Mouse (Mus musculus) embryo, embryonic 11.5 days (tissue): ENCODE results near the gene Cbl.

ENCODE experiments used
- DNase-seq: peaks from one replicate; pipeline ENCODE4 v3.0.0-alpha.2; 2012; ENCODE audit warnings: low read depth, low spot score

The Cbl gene

DNA sequence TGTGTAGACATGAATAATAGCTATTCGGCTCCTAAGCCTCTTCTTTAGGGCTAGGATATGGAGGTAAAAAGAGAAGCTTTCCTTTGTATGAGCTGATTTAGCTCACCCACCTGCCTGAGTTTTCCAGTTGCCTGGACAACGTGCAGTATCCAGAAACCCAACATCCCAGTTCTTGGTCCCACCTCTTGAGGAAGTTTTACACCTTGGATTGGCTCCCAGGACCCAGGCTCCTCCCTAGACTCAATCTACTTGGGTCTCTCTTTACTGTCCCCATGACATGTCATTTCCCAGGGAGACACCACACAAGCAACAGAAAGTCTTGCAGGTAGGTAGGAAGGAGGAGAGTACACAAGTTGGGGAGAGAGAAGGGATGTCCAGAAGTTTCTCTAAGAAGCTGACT, 6.5 kb upstream of the Cbl start, which contains the start of gene Ccdc153:
Gene Ccdc153 (plus strand): TSS at position 278 of the 400 bp plus-strand sequence.
- no peak for DNase-seq

DNA sequence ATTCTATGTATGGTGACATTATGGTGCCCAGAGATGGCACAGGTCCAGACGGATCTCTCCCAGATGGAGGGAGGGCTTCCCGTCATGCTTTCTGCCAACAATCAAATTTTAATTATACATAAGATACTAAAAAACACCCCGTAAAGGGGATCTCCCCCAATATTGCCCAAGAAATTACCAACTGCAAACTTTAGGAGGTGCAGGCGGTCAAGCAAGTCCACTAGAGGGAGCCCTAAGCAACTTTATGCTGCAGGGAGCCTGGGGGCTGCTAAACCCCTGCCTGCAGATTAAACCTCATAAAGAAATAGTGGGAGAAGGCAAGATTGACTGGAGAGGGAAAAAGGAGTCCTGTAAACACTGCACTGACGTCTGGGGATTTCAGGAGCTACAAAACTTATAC, 5.6 kb upstream of the Cbl start:
- DNase-seq: peak; percentile 51

GRCm38 (mm10) chr9:44238501-44239190, 4.8 kb upstream of the Cbl start:
- DNase-seq: no peak

DNA sequence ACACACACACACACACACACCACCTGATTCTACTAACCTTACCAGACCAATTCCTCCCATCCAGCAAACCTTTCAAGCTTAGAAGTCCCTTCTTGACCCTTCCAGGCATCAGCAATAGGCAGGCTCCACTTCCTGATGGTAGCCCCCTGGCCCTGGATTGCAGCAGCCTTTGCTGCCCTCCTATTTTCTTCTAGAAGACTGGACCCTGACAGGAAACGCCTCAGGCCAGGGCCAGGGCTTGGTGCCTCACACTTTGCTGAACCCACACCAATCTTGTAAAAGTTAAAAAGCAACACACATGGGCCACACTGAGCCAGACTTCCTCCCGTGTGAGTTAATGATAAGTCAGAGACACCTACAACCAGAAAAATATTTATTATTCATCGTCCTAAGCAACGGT, 3.3 kb upstream of the Cbl start:
- DNase-seq: no peak

DNA sequence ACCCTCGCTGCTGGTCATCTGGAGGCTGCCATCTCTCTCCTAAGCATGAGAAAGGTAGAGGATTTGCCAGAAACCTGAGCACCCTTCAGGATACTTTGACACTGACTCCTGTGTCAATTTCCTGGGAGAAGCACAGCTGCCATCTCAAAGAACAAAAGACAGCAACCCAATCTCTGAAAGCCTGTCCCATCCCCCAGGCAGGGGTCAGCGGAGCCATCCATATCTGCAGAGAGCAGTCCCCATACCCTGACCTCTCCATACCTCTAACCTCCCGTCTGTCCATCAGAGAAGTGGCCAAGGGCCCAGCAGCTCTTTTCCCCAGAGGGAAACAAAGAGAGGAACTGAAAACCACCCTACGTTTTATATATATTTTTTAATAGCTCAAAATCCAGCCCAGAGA, 2.8 kb upstream of the Cbl start:
- no peak for DNase-seq

DNA sequence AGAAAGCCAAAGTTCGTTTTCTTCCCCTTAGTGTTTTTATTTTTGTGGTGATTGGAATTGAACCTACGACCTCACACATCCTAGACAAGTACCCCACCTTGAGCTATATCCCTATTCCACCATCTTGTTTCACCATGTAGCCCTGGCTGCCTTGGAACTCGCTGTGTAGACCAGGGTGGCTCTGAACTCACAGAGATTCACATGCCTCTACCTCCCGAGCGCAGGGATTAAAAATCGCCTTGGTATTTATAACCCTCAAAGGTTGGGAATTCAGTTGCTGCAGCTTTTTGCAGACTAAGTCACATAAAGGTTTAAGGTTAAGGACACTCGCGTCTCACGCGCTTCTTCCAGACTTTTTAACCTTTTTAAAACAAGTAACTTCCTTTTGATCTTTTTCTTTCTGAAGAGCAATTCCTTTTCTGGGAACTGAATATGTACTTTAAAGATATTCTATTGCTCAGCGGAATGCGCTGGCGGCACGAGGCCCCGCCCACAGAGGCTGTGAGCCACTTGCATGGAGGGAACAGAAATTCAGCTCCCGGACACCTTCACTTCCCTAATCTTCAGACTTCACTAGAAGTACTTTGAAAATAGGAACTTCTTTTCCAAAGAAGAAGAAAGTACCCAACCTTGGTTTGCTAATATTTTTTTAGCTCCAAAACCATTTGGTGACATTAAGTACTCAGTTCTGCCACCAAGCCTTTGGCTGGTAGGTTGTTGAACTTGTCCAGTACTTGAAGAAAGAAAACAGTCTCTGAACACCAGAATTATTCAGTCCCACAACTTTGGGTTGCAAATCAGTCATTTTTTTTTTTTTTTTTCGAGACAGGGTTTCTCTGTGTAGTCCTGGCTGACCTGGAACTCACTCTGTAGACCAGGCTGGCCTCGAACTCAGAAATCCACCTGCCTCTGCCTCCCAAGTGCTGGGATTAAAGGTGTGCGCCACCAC, 904 bp upstream of the Cbl start:
- peak; percentile 23 for DNase-seq

DNA sequence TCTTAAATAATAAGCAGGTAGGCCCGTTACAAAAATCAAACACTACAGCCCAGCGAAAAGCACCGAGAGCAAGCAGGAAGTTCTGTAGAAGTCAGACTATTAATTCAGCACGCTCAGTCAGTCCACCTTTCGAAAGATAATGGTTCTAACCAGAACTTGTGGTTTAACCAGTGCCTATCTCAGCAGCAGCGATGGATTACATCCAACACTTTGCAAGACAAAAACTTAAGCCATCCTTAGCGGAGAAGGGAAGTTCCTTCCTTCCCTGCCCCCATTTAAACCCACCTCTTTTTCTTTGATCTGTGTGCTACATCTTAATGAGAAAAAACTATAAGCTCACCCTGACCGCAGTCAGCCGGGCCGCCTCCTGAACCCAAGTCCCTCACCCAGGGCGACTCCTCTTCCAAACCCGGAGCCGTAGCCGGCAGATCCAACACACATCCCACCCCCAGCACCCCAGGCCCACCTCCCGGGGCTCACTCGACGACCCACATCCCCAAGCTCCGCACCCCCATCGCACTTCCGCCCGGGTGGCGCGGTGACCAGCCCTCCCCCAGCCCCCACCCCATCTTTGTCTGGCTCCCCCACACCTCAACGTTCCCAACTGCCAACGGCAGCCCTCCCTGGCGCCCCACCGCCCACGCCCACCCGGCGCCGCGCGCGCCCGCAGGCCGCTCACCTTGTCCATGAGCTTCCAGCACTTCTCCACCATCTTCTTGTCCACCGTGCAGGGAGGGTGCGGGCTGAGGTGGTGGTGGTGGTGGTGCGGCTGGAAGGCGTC, 638 bp downstream of the Cbl start:
- no peak for DNase-seq

DNA sequence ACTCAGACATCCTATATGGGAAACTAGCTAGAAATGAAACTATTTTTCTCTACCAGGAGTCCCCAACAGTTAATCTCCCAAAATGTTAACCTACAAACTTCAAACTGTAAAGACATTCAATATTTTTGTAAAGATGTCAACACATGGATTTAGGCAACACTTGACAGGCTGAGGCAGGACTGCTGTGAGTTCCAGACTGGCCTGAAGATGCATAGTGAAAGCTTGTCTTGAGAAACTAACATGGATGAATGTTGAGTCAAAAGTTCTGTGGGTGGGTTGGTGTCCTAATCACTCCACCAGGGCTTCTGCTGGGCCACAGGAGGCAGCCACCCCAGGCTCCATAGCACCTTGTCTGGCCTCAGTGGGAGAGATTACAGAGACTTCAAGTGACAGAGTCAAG, 2.2 kb downstream of the Cbl start:
- no peak for DNase-seq

- DNase-seq: no peak
These were observed 7.9 kb downstream of the Cbl start for GRCm38 (mm10) chr9:44225993-44226392.

DNA sequence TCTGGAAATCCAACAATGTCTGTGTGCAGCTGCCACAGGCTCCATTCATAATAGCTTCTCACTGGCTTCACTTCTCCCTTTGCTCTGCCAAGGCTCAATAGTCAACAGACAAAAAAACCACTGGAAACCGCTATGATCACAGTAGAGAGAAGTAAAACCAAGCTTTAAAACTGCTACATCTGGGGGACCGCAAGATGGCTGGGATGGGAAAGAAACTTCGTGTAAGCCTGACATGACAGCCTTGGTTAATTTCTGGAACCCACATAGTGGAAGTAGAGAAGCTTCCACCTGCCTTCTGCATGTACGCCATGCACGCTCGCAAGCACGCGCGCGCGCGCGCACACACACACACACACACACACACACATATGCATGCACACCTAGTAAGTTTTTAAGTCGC, 20.3 kb downstream of the Cbl start:
- DNase-seq: no peak

DNA sequence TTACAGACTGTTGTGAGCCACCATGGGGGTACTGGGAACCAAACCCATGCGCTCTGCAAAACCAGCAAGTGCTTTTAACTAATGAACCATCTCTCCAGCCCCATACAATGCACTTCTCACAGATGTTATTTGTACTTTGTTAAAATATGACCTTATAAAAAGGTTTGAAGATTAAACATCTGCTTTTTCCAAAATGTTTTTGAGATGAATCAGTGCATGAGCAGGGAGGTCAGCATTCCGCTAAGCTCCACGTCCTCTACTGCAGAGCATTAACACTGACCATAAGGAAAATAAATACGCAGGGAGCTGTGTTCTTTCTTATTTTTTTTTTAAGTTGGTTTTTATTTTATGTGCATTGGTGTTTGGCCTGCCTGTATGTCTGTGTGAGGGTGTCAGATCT, 21.4 kb downstream of the Cbl start:
- DNase-seq: no peak

DNA sequence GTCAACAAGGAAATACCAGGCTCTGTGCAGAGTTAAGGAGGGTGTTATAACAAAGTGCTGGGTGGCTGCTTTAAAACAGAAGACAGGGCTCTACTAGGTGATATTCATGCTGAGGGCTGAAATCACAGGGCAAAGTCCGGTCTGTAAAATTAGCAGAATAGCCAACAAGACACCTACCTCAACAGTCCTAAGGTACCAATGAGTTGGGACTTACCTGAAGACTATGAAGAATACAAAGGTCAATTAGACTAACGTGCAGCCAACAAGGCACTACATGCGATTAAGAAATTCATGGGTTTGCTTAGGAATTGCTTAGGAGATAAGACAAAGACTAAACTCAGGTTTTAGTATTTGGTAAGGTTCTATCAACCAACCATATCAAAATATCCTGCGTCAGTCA, 24.4 kb downstream of the Cbl start:
- DNase-seq: no peak

DNA sequence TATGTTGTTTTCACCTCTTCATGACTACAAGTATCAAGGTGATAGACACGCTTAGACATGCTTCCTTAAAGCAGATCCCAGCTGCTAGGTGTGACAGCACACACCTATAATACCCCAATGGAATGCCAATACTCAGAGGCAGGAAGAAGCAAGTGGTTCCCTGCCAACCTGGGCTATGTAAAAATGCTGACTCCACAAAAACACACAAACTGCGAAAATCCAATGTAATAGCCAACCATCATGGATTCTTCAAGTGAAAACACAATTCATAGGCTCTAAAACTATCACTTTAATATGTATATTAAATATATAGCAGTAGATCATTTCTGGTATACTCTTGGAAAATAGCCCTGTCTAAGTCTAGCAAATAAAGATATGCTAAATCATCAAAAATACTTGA, 26.0 kb downstream of the Cbl start:
- no peak for DNase-seq

- no peak for DNase-seq
These were observed 33.4 kb downstream of the Cbl start for GRCm38 (mm10) chr9:44200458-44200857.

DNA sequence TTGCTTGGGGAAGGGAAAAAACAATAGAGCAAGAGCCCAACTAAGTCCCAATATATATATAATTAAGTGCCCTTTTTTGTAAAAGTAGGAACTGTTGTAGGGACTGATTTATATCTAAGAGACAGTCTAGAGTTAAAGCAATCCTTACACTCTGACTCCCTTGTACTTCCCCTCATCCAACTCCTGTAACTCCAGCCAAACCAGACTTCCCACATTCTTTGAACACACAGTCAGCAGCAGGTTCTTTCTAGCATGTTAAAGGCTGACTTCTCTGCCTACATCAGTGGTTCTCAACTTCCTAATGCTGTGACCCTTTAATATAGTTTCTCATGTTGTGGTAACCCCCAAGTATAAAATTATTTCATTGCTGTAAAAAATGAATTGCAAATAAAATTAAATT, 34.3 kb downstream of the Cbl start:
- no peak for DNase-seq

DNA sequence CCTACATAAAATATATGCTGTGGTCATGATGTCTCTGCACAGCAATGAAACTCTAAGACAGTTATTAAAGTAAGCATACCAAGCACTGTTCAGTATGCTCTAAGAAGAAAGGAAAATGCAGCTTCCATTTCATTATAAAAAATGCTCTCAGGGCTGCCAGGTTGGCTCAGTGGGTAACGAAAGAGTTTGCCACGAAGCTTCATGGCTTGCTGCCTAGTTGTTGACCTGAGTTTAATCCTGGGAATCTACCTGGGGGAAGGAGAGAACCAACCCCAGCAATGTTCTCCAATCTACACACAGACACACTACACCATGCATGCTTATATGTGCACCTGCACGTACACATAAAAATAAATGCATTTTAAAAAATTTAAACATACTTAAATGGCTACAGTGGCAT, 34.7 kb downstream of the Cbl start:
- no peak for DNase-seq

- no peak for DNase-seq
These were observed 37.5 kb downstream of the Cbl start for GRCm38 (mm10) chr9:44196354-44196753.

- DNase-seq: no peak
These were observed 39.8 kb downstream of the Cbl start for GRCm38 (mm10) chr9:44194000-44194399.

- no peak for DNase-seq
These were observed 41.1 kb downstream of the Cbl start for GRCm38 (mm10) chr9:44192794-44193193.

DNA sequence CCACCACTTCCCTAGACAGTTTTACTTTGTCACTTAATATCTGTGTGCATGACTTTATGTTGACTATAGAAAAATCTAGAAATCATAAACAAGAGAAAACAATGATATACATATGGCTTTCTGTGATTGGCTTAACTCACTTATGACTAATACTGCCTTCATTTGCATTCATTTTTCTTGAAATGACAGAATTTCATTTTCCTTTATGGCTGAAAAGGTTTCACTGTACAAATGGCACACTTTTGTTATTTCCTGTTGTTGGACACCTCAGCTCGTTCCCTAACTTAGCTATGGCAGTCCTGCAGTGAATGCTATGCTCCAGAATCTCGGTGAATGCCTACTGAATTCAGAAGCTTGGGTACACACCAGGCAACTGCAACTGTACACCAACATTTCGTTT, 41.5 kb downstream of the Cbl start:
- no peak for DNase-seq

DNA sequence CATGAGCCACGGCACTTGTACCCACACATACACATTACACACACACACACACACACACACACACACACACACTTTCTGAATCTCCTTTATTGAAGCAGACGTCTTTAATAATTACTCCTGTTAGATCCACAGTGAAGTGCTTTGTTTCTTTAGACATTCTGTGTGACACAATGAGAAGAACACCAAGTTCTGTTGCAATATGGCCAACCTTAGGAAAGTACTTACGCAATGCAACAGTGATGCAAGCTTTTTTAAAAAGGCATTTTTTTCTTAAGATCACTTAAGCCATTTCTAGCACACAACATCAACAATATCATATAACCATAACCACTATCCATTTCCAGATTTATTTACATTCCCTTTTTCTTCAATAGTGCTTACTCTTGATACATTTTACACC, 42.7 kb downstream of the Cbl start:
- no peak for DNase-seq

- DNase-seq: no peak
These were observed 45.6 kb downstream of the Cbl start for GRCm38 (mm10) chr9:44188223-44188622.
